Comparison of ENCODE assay signal across 27 mouse cellular contexts in genomic region chr12:31060245-31060644, GRCm38 (mm10). TPM values are rescaled to one million over a fixed set of nuclear protein-coding genes. Genes with fewer than 3 reads are reported as not detected.
DNase-seq lines count a peak whose midpoint lies in the region; ATAC-seq and TF ChIP-seq lines count a peak whose summit lies in the region.
"Had no signal": no experiment of that assay in that cellular context is flagged by ENCODE, and none has a peak within 500 bp of the region (broad histone marks: within the 10 kb centered on the region; RNA-seq: fewer than 3 reads in every experiment).

No protein-coding gene starts in this region.

- DNase-seq in embryo, embryonic 10 days (ENCODE audit: low spot score), result peak; percentile 21
- DNase-seq in embryo, embryonic 10.5 days (ENCODE audit: low spot score), result no peak
- no peak for DNase-seq in kidney, postnatal 0 days (ENCODE audit: low spot score)
- no peak for DNase-seq in kidney, postnatal 10 days
- no peak for DNase-seq in MEL (ENCODE audit: low read depth, low spot score)
- peak; percentile 10 for DNase-seq in brain, embryonic 14.5 days (ENCODE audit: low read depth)
- DNase-seq in spleen, postnatal 36 days (ENCODE audit: low spot score in 2 of 2), result no peak
- DNase-seq in lung, postnatal 25 days (ENCODE audit: low spot score), result no peak
- DNase-seq: adrenal gland, adult 2 months; adrenal gland, postnatal 14 days; B cell, adult 2 months; cerebellum, adult 18-20 months; cerebellum, adult 9-10 months; embryo, embryonic 11 days; forebrain, postnatal 0 days; gastrocnemius, adult 2 months; gastrocnemius, postnatal 14 days; heart, adult 18-20 months; heart, postnatal 14 days; heart, postnatal 4 days had no signal

- no peak for TF ChIP-seq EP300 in MEL (IDR thresholded peaks at IDR 0.05; ENCODE audit: low read depth in 1 of 2, low read length in 2 of 2)

- no peaks in the 10 kb centered on the region for H3K9me3 ChIP-seq in kidney, postnatal 0 days (replicated peaks; ENCODE audit: low read length)
- H3K9me3 ChIP-seq in MEL (replicated peaks; ENCODE audit: insufficient read depth, low read length), result no peaks in the 10 kb centered on the region
- H3K9me3 ChIP-seq: heart, embryonic 12.5 days; heart, embryonic 15.5 days had no signal

- no peaks in the 10 kb centered on the region for H3K36me3 ChIP-seq in kidney, postnatal 0 days (ENCODE audit: insufficient read depth, low read length)
- H3K36me3 ChIP-seq in MEL (ENCODE audit: control insufficient read depth in 1 of 2, insufficient read depth in 2 of 2, low read length in 2 of 2), result peaks cover 0 to 9% of the 10 kb centered on the region in 2 experiments; a peak in 2 of 4 replicates
- H3K36me3 ChIP-seq: heart, embryonic 12.5 days; heart, embryonic 15.5 days had no signal

- no peak for TF ChIP-seq POLR2A in MEL (IDR thresholded peaks at IDR 0.05; ENCODE audit: control insufficient read depth in 1 of 2, insufficient read depth in 1 of 2, low read depth in 1 of 2, low read length in 2 of 2, poor library complexity in 1 of 2)
- TF ChIP-seq POLR2A in brain, embryonic 14.5 days (IDR thresholded peaks at IDR 0.05; ENCODE audit: borderline replicate concordance, extremely low read depth, insufficient read depth, insufficient read length, poor library complexity, severe bottlenecking), result no peak

- no peaks in the 10 kb centered on the region for H3K79me2 ChIP-seq in MEL (ENCODE audit: control insufficient read depth, insufficient read depth, low read length, poor library complexity)

- TF ChIP-seq RAD21 in MEL (IDR thresholded peaks at IDR 0.05; ENCODE audit: low read depth, low read length), result no peak

- no peaks in the 10 kb centered on the region for H3K27me3 ChIP-seq in kidney, postnatal 0 days (ENCODE audit: insufficient read depth, low read length)
- H3K27me3 ChIP-seq in MEL (ENCODE audit: control insufficient read depth in 1 of 2, insufficient read depth in 2 of 2, low read length in 2 of 2), result no peaks in the 10 kb centered on the region
- H3K27me3 ChIP-seq: heart, embryonic 12.5 days; heart, embryonic 15.5 days had no signal

- H3K27ac ChIP-seq in kidney, postnatal 0 days, result no peak overlapping the region
- H3K27ac ChIP-seq in MEL (ENCODE audit: control insufficient read depth, low read depth, low read length), result no peak overlapping the region
- H3K27ac ChIP-seq: gastrocnemius, adult 2 months; heart, embryonic 15.5 days; hindbrain, embryonic 14.5 days; hindbrain, postnatal 0 days had no signal

- H3K9ac ChIP-seq in kidney, postnatal 0 days (ENCODE audit: low read depth, low read length), result no peak overlapping the region
- H3K9ac ChIP-seq in MEL (ENCODE audit: control insufficient read depth, low read depth, low read length, poor library complexity, severe bottlenecking), result no peak overlapping the region
- H3K9ac ChIP-seq: forebrain, postnatal 0 days; heart, embryonic 12.5 days; heart, embryonic 15.5 days; hindbrain, embryonic 14.5 days had no signal

- no peak for TF ChIP-seq CTCF in kidney, postnatal 0 days (IDR thresholded peaks at IDR 0.05; ENCODE audit: low read depth)
- TF ChIP-seq CTCF in MEL (IDR thresholded peaks at IDR 0.05 in 2 of 3, conservative IDR thresholded peaks at IDR 0.05 in 1 of 3; ENCODE audit: control insufficient read depth in 1 of 3, insufficient read depth in 1 of 3, low read depth in 2 of 3, low read length in 3 of 3, poor library complexity in 1 of 3, severe bottlenecking in 1 of 3), result no peak
- TF ChIP-seq CTCF in brain, embryonic 14.5 days (IDR thresholded peaks at IDR 0.05; ENCODE audit: borderline replicate concordance, extremely low read depth, insufficient read depth, insufficient read length), result no peak

- H3K4me1 ChIP-seq in kidney, postnatal 0 days (replicated peaks; ENCODE audit: insufficient read depth, low read length), result no peaks in the 10 kb centered on the region
- peaks cover 5 to 10% of the 10 kb centered on the region in 2 experiments for H3K4me1 ChIP-seq in MEL (ENCODE audit: control insufficient read depth in 1 of 2, insufficient read depth in 2 of 2, low read length in 2 of 2)
- H3K4me1 ChIP-seq: heart, embryonic 12.5 days; heart, embryonic 15.5 days had no signal

- WGBS in kidney, postnatal 0 days, result 43% methylated on average over 8 of the region's 8 CpGs

- ATAC-seq in kidney, postnatal 0 days (replicated peaks; ENCODE audit: low FRiP score, low read depth), result no peak
- ATAC-seq: forebrain, embryonic 14.5 days; forebrain, postnatal 0 days; hindbrain, postnatal 0 days; inflammation-experienced regulatory T-cells, adult 6 months; intestine, embryonic 16.5 days had no signal

- peak overlapping the region; percentile 14; the same call in 1 of the 2 replicates for H3K4me2 ChIP-seq in kidney, postnatal 0 days (ENCODE audit: low read length)
- H3K4me2 ChIP-seq: heart, embryonic 12.5 days; heart, embryonic 15.5 days; hindbrain, embryonic 14.5 days had no signal

- no peak overlapping the region for H3K4me3 ChIP-seq in kidney, postnatal 0 days (replicated peaks; ENCODE audit: low read depth, low read length)
- H3K4me3 ChIP-seq in MEL (ENCODE audit: control insufficient read depth in 1 of 2, insufficient read depth in 1 of 2, low read depth in 2 of 2, low read length in 2 of 2), result no peak overlapping the region
- H3K4me3 ChIP-seq: gastrocnemius, adult 2 months; heart, embryonic 12.5 days; heart, embryonic 15.5 days had no signal

TF ChIP-seq in MEL, 35 proteins besides CTCF, POLR2A, EP300 and RAD21:
- TF ChIP-seq JUND (IDR thresholded peaks at IDR 0.05; ENCODE audit: low read depth, low read length) (no peak; the same call in 1 of the 2 replicates), USF1 (IDR thresholded peaks at IDR 0.05; ENCODE audit: low read depth, low read length) (peak; percentile 66)

RNA-seq across cellular contexts. Expression of gene Fam110c, which starts 13.4 kb away (rescaled TPM):
- 7.9 and 8.1 TPM in 2 replicates for polyA plus RNA-seq in kidney, postnatal 0 days (2015; fragmentation: Nextera tagmentation; extraction: Ambion mirVana)
- total RNA-seq in MEL (2012; rRNA removed), result 0.04 TPM in 1 of 2 replicates, not detected in the other
- under 1 TPM in 1 of 2 experiments, not detected in 1; 0.40 TPM for polyA plus RNA-seq in MEL (2012; ENCODE audit: insufficient read depth in 1 of 2, insufficient read length in 2 of 2, low read depth in 1 of 2, low replicate concordance in 2 of 2, missing spikeins in 1 of 2)
- 0.03 TPM in 1 of 2 replicates, not detected in the other for polyA plus RNA-seq in brain, embryonic 14.5 days (2012; rRNA removed)
- total RNA-seq: gastrocnemius, adult 2 months; gastrocnemius, postnatal 14 days had no signal
- polyA plus RNA-seq: forebrain, embryonic 14.5 days; forebrain, postnatal 0 days; hindbrain, embryonic 14.5 days had no signal

Comparison
In these comparisons a context has a peak if more than half of its experiments do, and no peak if none do; other contexts are left out.
1. DNase-seq: peak in embryo, embryonic 10 days (single experiment) and brain, embryonic 14.5 days (single experiment); none in embryo, embryonic 10.5 days (single experiment), kidney, postnatal 0 days (single experiment), kidney, postnatal 10 days (single experiment), MEL (single experiment), spleen, postnatal 36 days (0 of 2) and lung, postnatal 25 days (single experiment).